Mouse (Mus musculus) liver, adult 2 months (tissue): Measurements from ENCODE around the gene Nf1. TPM values are rescaled to one million over a fixed set of nuclear protein-coding genes. Genes with fewer than 3 reads are reported as not detected.
A peak's percentile ranks its signal among the peaks of the same experiment; 100 is the strongest.

ENCODE experiments used
- DNase-seq: peaks from one replicate; pipeline ENCODE4 v3.0.0-alpha.2; 2011; ENCODE audit warnings: low read depth, low spot score; ENCODE audit errors: extremely low read depth
- H3K27ac ChIP-seq: fragments of 200-500 bp; replicated peaks from 2 replicates; pipeline ENCODE4 v1.5.1; 2012; ENCODE audit warnings: low read depth, mild to moderate bottlenecking, control low read depth, inconsistent platforms, low read length; ENCODE audit not compliant: insufficient read depth
- H3K27me3 ChIP-seq: fragments of 200-500 bp; 2 replicates; pipeline ENCODE4 v1.6.1; 2012; ENCODE audit warnings: mild to moderate bottlenecking, moderate library complexity, low read length, inconsistent platforms; ENCODE audit not compliant: control insufficient read depth, insufficient read depth
- H3K36me3 ChIP-seq: fragments of 200-500 bp; 2 replicates; pipeline ENCODE4 v1.6.1; 2012; ENCODE audit warnings: low read length, inconsistent platforms; ENCODE audit not compliant: control insufficient read depth, insufficient read depth
- H3K4me1 ChIP-seq: fragments of 200-500 bp; 2 replicates; pipeline ENCODE4 v1.6.1; 2011; ENCODE audit warnings: low read length; ENCODE audit not compliant: control insufficient read depth, insufficient read depth
- H3K4me3 ChIP-seq: fragments of 200-500 bp; 2 replicates; pipeline ENCODE4 v1.5.1; 2011; ENCODE audit warnings: low read depth, mild to moderate bottlenecking, control low read depth, low read length, moderate library complexity; ENCODE audit not compliant: insufficient read depth
- H3K79me2 ChIP-seq: fragments of 200-500 bp; 2 replicates; pipeline ENCODE4 v1.6.1; 2012; ENCODE audit warnings: inconsistent platforms, mild to moderate bottlenecking, low read length, moderate library complexity; ENCODE audit not compliant: control insufficient read depth, insufficient read depth
- H3K9ac ChIP-seq: fragments of 200-500 bp; 2 replicates; pipeline ENCODE4 v1.6.1; 2012; ENCODE audit warnings: low read depth, mild to moderate bottlenecking, control low read depth, inconsistent platforms, low read length
- CTCF ChIP-seq: fragments of 200-500 bp; IDR thresholded peaks from 2 replicates; pipeline ENCODE4 v1.5.1; 2011; ENCODE audit warnings: low read depth, low read length, control low read depth
- POLR2A ChIP-seq: fragments of 200-500 bp; IDR thresholded peaks from 2 replicates; pipeline ENCODE4 v1.6.1; 2011; ENCODE audit warnings: low read length, control low read depth; ENCODE audit not compliant: insufficient read depth; ENCODE audit errors: extremely low read depth
- WGBS: fragments of 180-500 bp; shearing (Covaris S2); methylation state at CpG from one replicate; pipeline ENCODE4 v1.1.7; 2018; 5-methylcytosine and 5-hydroxymethylcytosine counted together
- polyA plus RNA-seq: library from polyadenylated mRNA; depleted of rRNA; stranded (reverse); fragments of >200 nt; gene quantifications from 2 replicates; pipeline ENCODE4 v1.2.3, GENCODE M21; 2012
- total RNA-seq: library from RNA; depleted of rRNA; stranded (reverse); fragments of >200 nt; gene quantifications from 2 replicates; pipeline ENCODE4 v1.2.3, GENCODE M21; 2014

The Nf1 gene
- total and polyA plus RNA-seq, 2 experiments: 5.5 to 21.1 TPM

GRCm38 (mm10) chr11:79364956-79365355, 25.5 kb downstream of the Nf1 start:
- DNase-seq: no peak
- peaks cover 5% of the 10 kb centered on the region; the same call in 1 of the 2 replicates for H3K79me2 ChIP-seq
- H3K9ac ChIP-seq: no peak overlapping the region
- no peaks in the 10 kb centered on the region for H3K36me3 ChIP-seq
- no peak for TF ChIP-seq POLR2A
- no peak overlapping the region for H3K4me3 ChIP-seq
- H3K27me3 ChIP-seq: no peaks in the 10 kb centered on the region
- H3K4me1 ChIP-seq: no peaks in the 10 kb centered on the region
- H3K27ac ChIP-seq: no peak overlapping the region
- 94% methylated on average over 3 of the region's 3 CpGs for WGBS

DNA sequence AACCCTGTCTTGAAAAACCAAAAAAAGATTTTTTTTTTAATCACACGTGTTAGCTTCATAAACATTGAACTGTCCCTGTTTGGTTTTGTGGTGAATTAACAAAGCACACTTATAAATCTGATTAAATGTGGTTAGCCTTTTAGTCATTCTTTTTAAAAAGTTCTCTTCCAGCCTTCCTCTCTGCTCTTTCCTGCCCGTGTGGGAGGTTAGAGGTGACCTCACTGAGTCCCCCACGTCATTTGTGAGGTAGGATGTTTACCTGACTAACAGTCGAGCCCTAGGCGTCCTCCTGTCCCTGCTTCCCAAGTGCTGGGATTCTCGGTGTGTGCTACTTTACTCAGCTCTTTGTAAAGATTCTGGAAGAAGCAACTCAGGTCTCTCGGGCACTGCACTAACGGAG, 26.8 kb downstream of the Nf1 start:
- TF ChIP-seq CTCF: no peak
- no peak for TF ChIP-seq POLR2A
- Histone ChIP-seq H3K27ac (no peak overlapping the region), H3K9ac (no peak overlapping the region), H3K4me3 (no peak overlapping the region), H3K79me2 (peaks cover 9% of the 10 kb centered on the region; the same call in 1 of the 2 replicates), H3K27me3 (no peaks in the 10 kb centered on the region), H3K4me1 (no peaks in the 10 kb centered on the region), H3K36me3 (no peaks in the 10 kb centered on the region)
- no peak for DNase-seq
- WGBS: 46% methylated on average over 8 of the region's 8 CpGs

DNA sequence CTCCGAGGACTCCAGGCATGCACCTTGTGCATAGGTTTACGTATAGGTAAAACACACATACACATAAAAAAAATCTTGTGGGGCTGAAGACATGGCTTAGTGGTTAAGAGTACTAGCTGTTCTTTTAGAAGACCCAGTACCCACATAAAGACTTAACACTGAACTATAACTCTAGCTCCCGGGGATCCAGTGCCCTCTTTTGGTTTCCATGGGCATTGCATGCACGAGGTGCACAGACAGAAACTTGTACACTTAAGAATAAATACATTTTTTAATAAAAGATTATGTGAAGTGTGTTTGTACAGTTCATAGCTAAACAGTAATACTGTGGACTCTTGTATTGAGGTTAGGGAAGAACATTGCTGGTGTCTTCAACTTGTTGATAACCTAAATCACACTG, 33.5 kb downstream of the Nf1 start:
- no peak for DNase-seq
- H3K9ac ChIP-seq: no peak overlapping the region
- H3K27ac ChIP-seq: no peak overlapping the region
- H3K79me2 ChIP-seq: peaks cover 16% of the 10 kb centered on the region; the same call in 1 of the 2 replicates
- 93% methylated on average over 4 of the region's 4 CpGs for WGBS
- no peak overlapping the region for H3K4me3 ChIP-seq
- H3K4me1 ChIP-seq: no peaks in the 10 kb centered on the region
- TF ChIP-seq CTCF (peak; percentile 14; the same call in 1 of the 2 replicates), POLR2A (no peak)
- no peaks in the 10 kb centered on the region for H3K27me3 ChIP-seq
- no peaks in the 10 kb centered on the region for H3K36me3 ChIP-seq

GRCm38 (mm10) chr11:79398336-79398735, 58.8 kb downstream of the Nf1 start:
- TF ChIP-seq POLR2A: no peak
- TF ChIP-seq CTCF: peak; percentile 76
- H3K4me1 ChIP-seq: no peaks in the 10 kb centered on the region
- no peak overlapping the region for H3K27ac ChIP-seq
- H3K79me2 ChIP-seq: no peaks in the 10 kb centered on the region; the same call in 1 of the 2 replicates
- peaks cover 6% of the 10 kb centered on the region for H3K36me3 ChIP-seq
- peak; percentile 88 for DNase-seq
- no peak overlapping the region for H3K9ac ChIP-seq
- WGBS: 34% methylated on average over 3 of the region's 3 CpGs
- no peak overlapping the region for H3K4me3 ChIP-seq
- no peaks in the 10 kb centered on the region for H3K27me3 ChIP-seq

DNA sequence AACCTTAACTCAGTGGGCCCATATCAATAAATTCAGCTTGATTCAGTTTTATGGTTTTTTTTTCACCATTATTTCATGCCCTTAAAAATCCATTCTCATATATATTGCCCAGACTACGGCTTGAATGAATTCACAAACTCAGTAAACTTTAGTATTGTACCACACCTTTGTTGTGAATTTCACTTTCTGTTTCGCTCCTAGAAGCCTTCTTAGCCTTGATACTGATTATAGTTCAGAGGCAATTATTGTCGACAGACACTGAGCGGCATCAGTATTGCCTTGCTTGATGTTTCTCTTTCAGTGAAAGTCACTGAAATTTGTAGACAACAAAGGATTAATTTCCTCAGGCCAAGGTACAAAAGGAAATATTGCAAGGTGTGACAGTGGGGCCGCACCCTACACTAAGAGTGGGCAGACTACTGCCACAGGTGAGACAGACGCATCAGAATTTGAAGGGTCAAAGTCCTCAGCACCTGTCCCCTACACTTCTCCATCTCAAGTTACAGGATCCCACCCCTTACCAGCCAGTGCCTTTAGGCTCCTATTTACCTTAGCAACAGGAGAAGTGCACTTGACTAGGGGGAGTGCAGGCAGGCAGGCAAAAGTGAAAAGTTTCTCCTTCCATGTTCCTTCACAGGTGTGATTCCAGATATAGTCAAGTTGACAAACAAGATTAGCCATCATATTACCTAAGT, 64.3 kb downstream of the Nf1 start:
- Histone ChIP-seq H3K36me3 (peaks cover 8% of the 10 kb centered on the region), H3K27ac (no peak overlapping the region), H3K4me1 (no peaks in the 10 kb centered on the region), H3K79me2 (no peaks in the 10 kb centered on the region; the same call in 1 of the 2 replicates), H3K4me3 (no peak overlapping the region), H3K9ac (no peak overlapping the region), H3K27me3 (no peaks in the 10 kb centered on the region)
- WGBS: 93% methylated on average over 6 of the region's 6 CpGs
- TF ChIP-seq POLR2A (no peak), CTCF (no peak)
- no peak for DNase-seq

- Histone ChIP-seq H3K9ac (no peak overlapping the region), H3K4me1 (no peaks in the 10 kb centered on the region), H3K27me3 (no peaks in the 10 kb centered on the region), H3K27ac (no peak overlapping the region), H3K36me3 (peaks cover 26% of the 10 kb centered on the region), H3K79me2 (no peaks in the 10 kb centered on the region), H3K4me3 (no peak overlapping the region)
- no peak for TF ChIP-seq CTCF
- no peak for TF ChIP-seq POLR2A
- 95% methylated on average over 7 of the region's 7 CpGs for WGBS
- no peak for DNase-seq
Observed at GRCm38 (mm10) chr11:79413761-79414513, 74.4 kb downstream of the Nf1 start.
